Mouse (Mus musculus): ENCODE data around the gene Bcl2.

GRCm38 (mm10) chr1:106651211-106651610 lies 62.9 kb downstream of the Bcl2 start:
- TF ChIP-seq POLR2A (IDR thresholded peaks at IDR 0.05; ENCODE audit: control insufficient read depth in 1 of 2, insufficient read depth in 1 of 2, low read depth in 1 of 2, low read length in 2 of 2, poor library complexity in 1 of 2) = no peak
- no peak for TF ChIP-seq HCFC1 (IDR thresholded peaks at IDR 0.05; ENCODE audit: low read depth, low read length)
- TF ChIP-seq MEF2A (IDR thresholded peaks at IDR 0.05; ENCODE audit: extremely low read depth, insufficient replicate concordance, low read depth, low read length, poor library complexity, severe bottlenecking) = no peak
- TF ChIP-seq CTCF (IDR thresholded peaks at IDR 0.05 in 2 of 3, conservative IDR thresholded peaks at IDR 0.05 in 1 of 3; ENCODE audit: control insufficient read depth in 1 of 3, insufficient read depth in 1 of 3, low read depth in 2 of 3, low read length in 3 of 3, poor library complexity in 1 of 3, severe bottlenecking in 1 of 3) = no peak
- no peak for TF ChIP-seq ZNF384 (IDR thresholded peaks at IDR 0.05; ENCODE audit: low read depth, low read length)
- no peak for TF ChIP-seq POLR2AphosphoS5 (IDR thresholded peaks at IDR 0.05; ENCODE audit: borderline replicate concordance, low read depth, low read length)
- TF ChIP-seq CHD2 (IDR thresholded peaks at IDR 0.05; ENCODE audit: low read length) = no peak
- no peak for TF ChIP-seq BHLHE40 (IDR thresholded peaks at IDR 0.05; ENCODE audit: borderline replicate concordance, low read depth, low read length)
- no peak for TF ChIP-seq ETS1 (IDR thresholded peaks at IDR 0.05; ENCODE audit: low read depth, low read length)
